Mouse (Mus musculus): Measurements from ENCODE around the gene Rgs3. TPM values are rescaled to one million over a fixed set of nuclear protein-coding genes. Genes with fewer than 3 reads are reported as not detected.

The Rgs3 gene
- total RNA-seq, 1 experiment from 2014 or later: 6.2 TPM

GRCm38 (mm10) chr4:62648848-62649247, 89.2 kb downstream of the Rgs3 start:
- no peak for ATAC-seq (replicated peaks; ENCODE audit: low read depth, poor library complexity, severe bottlenecking)

GRCm38 (mm10) chr4:62649536-62650230, 90.0 kb downstream of the Rgs3 start:
- ATAC-seq (replicated peaks; ENCODE audit: low read depth, poor library complexity, severe bottlenecking): no peak

- ATAC-seq (replicated peaks; ENCODE audit: low read depth, poor library complexity, severe bottlenecking): no peak
Observed at GRCm38 (mm10) chr4:62651179-62651760, 91.6 kb downstream of the Rgs3 start.

- no peak for ATAC-seq (replicated peaks; ENCODE audit: low read depth, poor library complexity, severe bottlenecking)
Observed at GRCm38 (mm10) chr4:62652215-62652614, 92.6 kb downstream of the Rgs3 start.

GRCm38 (mm10) chr4:62652921-62653757, 93.5 kb downstream of the Rgs3 start:
- no peak for ATAC-seq (replicated peaks; ENCODE audit: low read depth, poor library complexity, severe bottlenecking)

- ATAC-seq (replicated peaks; ENCODE audit: low read depth, poor library complexity, severe bottlenecking): peak; percentile 76
Observed at GRCm38 (mm10) chr4:62653922-62654661, 94.4 kb downstream of the Rgs3 start.

- ATAC-seq (replicated peaks; ENCODE audit: low read depth, poor library complexity, severe bottlenecking): no peak
Observed at GRCm38 (mm10) chr4:62659264-62659663, 99.6 kb downstream of the Rgs3 start.

- no peak for ATAC-seq (replicated peaks; ENCODE audit: low read depth, poor library complexity, severe bottlenecking)
Observed at GRCm38 (mm10) chr4:62659861-62660553, 100.4 kb downstream of the Rgs3 start.

- ATAC-seq (replicated peaks; ENCODE audit: low read depth, poor library complexity, severe bottlenecking): no peak
Observed at GRCm38 (mm10) chr4:62660554-62660864, 100.9 kb downstream of the Rgs3 start.

GRCm38 (mm10) chr4:62661311-62661849, 101.7 kb downstream of the Rgs3 start:
- peak; percentile 82 for ATAC-seq (replicated peaks; ENCODE audit: low read depth, poor library complexity, severe bottlenecking)

GRCm38 (mm10) chr4:62663348-62663747, 103.7 kb downstream of the Rgs3 start:
- peak; percentile 30 for ATAC-seq (replicated peaks; ENCODE audit: low read depth, poor library complexity, severe bottlenecking)

GRCm38 (mm10) chr4:62665842-62666241, 106.2 kb downstream of the Rgs3 start:
- no peak for ATAC-seq (replicated peaks; ENCODE audit: low read depth, poor library complexity, severe bottlenecking)

GRCm38 (mm10) chr4:62668666-62669065, 109.0 kb downstream of the Rgs3 start:
- no peak for ATAC-seq (replicated peaks; ENCODE audit: low read depth, poor library complexity, severe bottlenecking)

- ATAC-seq (replicated peaks; ENCODE audit: low read depth, poor library complexity, severe bottlenecking): no peak
Observed at GRCm38 (mm10) chr4:62669094-62670071, 109.7 kb downstream of the Rgs3 start.

- peak; percentile 20; the same call in 1 of the 2 replicates for ATAC-seq (replicated peaks; ENCODE audit: low read depth, poor library complexity, severe bottlenecking)
Observed at GRCm38 (mm10) chr4:62673531-62674030, 113.9 kb downstream of the Rgs3 start.

GRCm38 (mm10) chr4:62674031-62674995, 114.7 kb downstream of the Rgs3 start:
- peak; percentile 70 for ATAC-seq (replicated peaks; ENCODE audit: low read depth, poor library complexity, severe bottlenecking)

- ATAC-seq (replicated peaks; ENCODE audit: low read depth, poor library complexity, severe bottlenecking): no peak
Observed at GRCm38 (mm10) chr4:62675394-62675793, 115.7 kb downstream of the Rgs3 start.
